Mouse (Mus musculus) inflammation-experienced regulatory T-cells, adult 6 months (primary cell): ENCODE measurements around the gene Akr1c19. TPM values are rescaled to one million over a fixed set of nuclear protein-coding genes. Genes with fewer than 3 reads are reported as not detected.

ENCODE experiments used
- ATAC-seq: one replicate; pipeline ENCODE4 v1.8.0; 2017
- polyA plus RNA-seq, 3 experiments: library from polyadenylated mRNA; unstranded; fragments of 100-300 nt; shearing (Covaris generic); gene quantifications; one replicate each; pipeline ENCODE4 v1.2.1; 2017

Akr1c19 gene
- polyA plus RNA-seq, 3 experiments from 2014 or later, result not detected

GRCm38 (mm10) chr13:4270860-4271259 is 42.4 kb downstream of the Akr1c19 start:
- no peak for ATAC-seq

DNA sequence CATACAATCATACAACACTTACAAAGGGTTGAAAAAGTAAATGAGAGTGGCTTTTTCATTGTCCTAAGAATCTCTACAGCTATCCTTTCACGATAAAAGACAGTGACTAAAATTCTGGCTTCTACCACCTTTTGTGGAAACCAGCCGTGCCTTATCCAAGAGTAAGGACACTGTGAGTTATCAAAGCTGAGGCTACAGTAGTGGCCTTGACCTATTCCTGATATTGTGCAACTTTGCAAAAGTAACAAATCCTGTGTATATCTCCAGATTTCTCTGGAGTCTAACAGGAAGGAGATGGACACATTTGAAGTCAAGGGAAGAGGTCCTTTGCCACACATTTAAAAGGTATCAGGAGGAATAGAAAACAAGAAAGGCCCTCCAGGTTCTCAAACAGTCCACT is 49.0 kb downstream of the Akr1c19 start:
- no peak for ATAC-seq

DNA sequence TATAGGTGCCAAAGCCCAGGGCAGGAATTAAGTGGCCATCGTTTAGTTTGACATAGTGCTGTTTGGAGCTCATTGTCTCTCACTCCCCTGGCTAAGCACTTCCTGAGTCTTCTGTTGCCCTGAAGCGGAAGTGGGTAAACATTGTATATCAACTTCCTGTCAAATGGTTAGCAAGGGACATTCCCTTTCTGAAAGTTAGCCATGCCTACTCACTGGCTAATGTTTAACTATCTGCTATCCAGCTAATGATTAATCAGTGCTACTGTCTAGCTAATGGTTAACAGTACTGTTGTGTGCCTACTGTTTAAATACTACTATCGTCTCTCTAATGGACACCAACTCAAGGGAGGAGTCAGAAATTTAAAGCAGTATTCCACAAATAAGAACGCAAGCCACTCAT is 50.8 kb downstream of the Akr1c19 start, which contains the start of gene Akr1c12:
Gene Akr1c12, minus strand, starts transcription at position 150 of the 400 bp plus-strand sequence.
- peak; percentile 75 for ATAC-seq

GRCm38 (mm10) chr13:4281471-4282412 is 53.2 kb downstream of the Akr1c19 start:
- ATAC-seq, result no peak

DNA sequence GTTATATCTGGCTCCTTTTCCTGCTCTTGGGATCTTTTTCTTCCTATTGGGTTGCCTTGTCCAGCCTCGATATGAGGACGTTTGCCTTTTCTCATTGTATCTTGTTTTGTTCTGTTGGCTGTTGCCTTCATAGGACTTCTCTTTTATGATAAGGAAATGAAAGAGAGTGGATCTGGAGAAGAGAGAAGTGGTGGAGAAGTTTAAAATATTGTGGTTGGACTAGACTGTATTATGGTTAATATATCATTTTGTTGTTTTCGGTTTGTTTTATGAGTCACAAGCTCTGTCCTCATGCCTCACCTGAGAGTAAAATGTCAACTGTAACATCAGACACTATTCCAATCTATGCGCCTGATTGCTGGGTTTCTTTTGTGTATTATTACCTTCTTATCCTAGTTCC is 68.5 kb downstream of the Akr1c19 start:
- no peak for ATAC-seq

Other genes starting within 250 kb of the Akr1c19 start
- gene Akr1c14, start 179.7 kb upstream of the Akr1c19 start, polyA plus RNA-seq, result not detected
- under 1 TPM in 1 of 3 experiments, not detected in 2; 0.31 TPM for gene Akr1c18, start 78.0 kb upstream of the Akr1c19 start, polyA plus RNA-seq
- gene Akr1c13, start 37.5 kb upstream of the Akr1c19 start, polyA plus RNA-seq, result 10 to 100 TPM; 33.4 to 48.9 (median 37.7) TPM
- gene Akr1c12, start 50.7 kb downstream of the Akr1c19 start, polyA plus RNA-seq, result 1 to 10 TPM; 2.0 to 7.9 (median 3.0) TPM
- gene Akr1c6, start 205.6 kb downstream of the Akr1c19 start, polyA plus RNA-seq, result not detected